Mouse (Mus musculus): ENCODE results near the gene Pknox2.

GRCm38 (mm10) chr9:37045875-37046274 lies 101.3 kb downstream of the Pknox2 start:
- no peak for TF ChIP-seq CTCF (IDR thresholded peaks at IDR 0.05; ENCODE audit: control insufficient read depth, insufficient read depth, low read length)
- no peak for TF ChIP-seq POLR2A (IDR thresholded peaks at IDR 0.05; ENCODE audit: borderline replicate concordance, control insufficient read depth, low read depth, low read length)

All from bone marrow, adult 2 months (tissue).